Comparison of ENCODE assay signal across 31 mouse cellular contexts in the genomic region with DNA sequence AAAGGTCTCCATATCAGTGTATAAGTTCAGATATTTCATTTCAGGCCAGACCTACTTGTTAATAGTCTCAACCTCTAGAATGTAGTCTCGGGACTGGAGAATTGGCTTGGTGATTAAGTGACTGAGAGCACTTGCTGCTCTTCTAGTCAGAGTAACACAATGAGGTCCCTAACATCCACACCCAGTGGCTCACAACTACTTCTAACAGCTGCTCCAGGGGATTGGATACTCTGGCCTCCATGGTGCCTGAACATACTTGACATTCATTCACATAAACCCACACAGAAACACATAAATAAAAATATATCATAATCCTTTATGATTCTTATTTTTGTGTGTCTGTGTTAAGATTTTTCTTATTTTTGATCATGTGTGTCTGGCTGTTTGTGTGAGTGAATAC. TPM values are rescaled to one million over a fixed set of nuclear protein-coding genes. Genes with fewer than 3 reads are reported as not detected.
DNase-seq lines count a peak whose midpoint lies in the region; ATAC-seq and TF ChIP-seq lines count a peak whose summit lies in the region.
"Had no signal": no experiment of that assay in that cellular context is flagged by ENCODE, and none has a peak within 500 bp of the region (broad histone marks: within the 10 kb centered on the region; RNA-seq: fewer than 3 reads in every experiment).

No protein-coding gene starts in this region.

- H3K27ac ChIP-seq in heart, adult 2 months = peak overlapping the region; percentile 36; the same call in 1 of the 2 replicates
- H3K27ac ChIP-seq in kidney, embryonic 16.5 days (ENCODE audit: low read length) = peak overlapping the region; percentile 43; the same call in 1 of the 2 replicates
- H3K27ac ChIP-seq: embryonic facial prominence, embryonic 12.5 days; embryonic facial prominence, embryonic 15.5 days; hindbrain, embryonic 14.5 days; hindbrain, postnatal 0 days had no signal

- no peak overlapping the region for H3K4me2 ChIP-seq in kidney, embryonic 16.5 days (replicated peaks; ENCODE audit: low read depth, low read length)
- H3K4me2 ChIP-seq: embryonic facial prominence, embryonic 12.5 days; embryonic facial prominence, embryonic 15.5 days; hindbrain, embryonic 14.5 days had no signal

- peaks cover 26% of the 10 kb centered on the region for H3K4me1 ChIP-seq in heart, adult 2 months (ENCODE audit: control insufficient read depth, insufficient read depth, low read length)
- H3K4me1 ChIP-seq in kidney, embryonic 16.5 days (ENCODE audit: insufficient read depth, low read length) = peaks cover 26% of the 10 kb centered on the region

- TF ChIP-seq CTCF in heart, adult 2 months (IDR thresholded peaks at IDR 0.05) = no peak
- TF ChIP-seq CTCF in C2C12 (IDR thresholded peaks at IDR 0.05; ENCODE audit: control insufficient read depth, insufficient read depth, insufficient read length) = no peak

- no peak for TF ChIP-seq POLR2A in heart, adult 2 months (IDR thresholded peaks at IDR 0.05; ENCODE audit: insufficient read depth, low read depth, low read length)

- H3K79me3 ChIP-seq in C2C12 (ENCODE audit: low read depth) = peaks cover 97% of the 10 kb centered on the region

- no peak overlapping the region for H3ac ChIP-seq in C2C12 (ENCODE audit: control insufficient read depth, insufficient read length, low read depth)

- ATAC-seq in kidney, embryonic 16.5 days (ENCODE audit: low FRiP score, low TSS enrichment) = no peak
- ATAC-seq: forebrain, embryonic 14.5 days; hindbrain, postnatal 0 days; inflammation-experienced regulatory T-cells, adult 6 months had no signal

- no peak for DNase-seq in heart, adult 2 months
- DNase-seq in heart, postnatal 10 days = no peak
- no peak for DNase-seq in kidney, adult 11 months
- DNase-seq in left cerebral cortex, postnatal 36 days (ENCODE audit: low spot score in 2 of 2) = no peak
- DNase-seq: adrenal gland, postnatal 14 days; cerebellum, adult 11 months; cerebellum, adult 2 months; cerebellum, adult 9-11 months; gastrocnemius, postnatal 25 days had no signal

- no peaks in the 10 kb centered on the region for H3K9me3 ChIP-seq in kidney, embryonic 16.5 days (ENCODE audit: low read length)
- H3K9me3 ChIP-seq: embryonic facial prominence, embryonic 12.5 days; embryonic facial prominence, embryonic 15.5 days; G1E had no signal

- H3K9ac ChIP-seq in heart, adult 2 months (ENCODE audit: low read depth, low read length) = no peak overlapping the region
- H3K9ac ChIP-seq in kidney, embryonic 16.5 days (replicated peaks; ENCODE audit: low read length) = no peak overlapping the region
- H3K9ac ChIP-seq: embryonic facial prominence, embryonic 12.5 days; embryonic facial prominence, embryonic 15.5 days; hindbrain, embryonic 14.5 days had no signal

- no peaks in the 10 kb centered on the region for H3K27me3 ChIP-seq in heart, adult 2 months (ENCODE audit: control insufficient read depth, insufficient read depth, low read length)
- H3K27me3 ChIP-seq in kidney, embryonic 16.5 days (ENCODE audit: insufficient read depth, low read length) = no peaks in the 10 kb centered on the region
- no peaks in the 10 kb centered on the region for H3K27me3 ChIP-seq in C2C12 (ENCODE audit: control insufficient read depth, insufficient read depth, insufficient read length)
- H3K27me3 ChIP-seq: CH12.LX; embryonic facial prominence, embryonic 12.5 days; embryonic facial prominence, embryonic 15.5 days had no signal

- peaks cover 6% of the 10 kb centered on the region for H3K79me2 ChIP-seq in heart, adult 2 months (replicated peaks; ENCODE audit: control insufficient read depth, insufficient read depth, low read length)
- peaks cover 100% of the 10 kb centered on the region for H3K79me2 ChIP-seq in C2C12 (ENCODE audit: control insufficient read depth, insufficient read depth)

- WGBS in heart, adult 2 months = 19% methylated on average over 1 of the region's 1 CpGs
- 80% methylated on average over 1 of the region's 1 CpGs for WGBS in kidney, embryonic 16.5 days

- intact Hi-C loops in heart, adult 2 months (cut with DNase I) = loop anchor here (2.0 kb wide), 1 partner anchor 36 kb away; no protein-coding TSS in a partner anchor
- intact Hi-C loops in heart, postnatal 10 days (cut with DNase I) = loop anchor here (2.0 kb wide), 2 partner anchors 26 to 36 kb away; no protein-coding TSS in a partner anchor
- intact Hi-C loops in left cerebral cortex, postnatal 36 days (cut with DNase I) = no loop called here

- TF ChIP-seq EP300 in heart, adult 2 months (IDR thresholded peaks at IDR 0.05; ENCODE audit: insufficient read depth, low read depth, low read length) = no peak

- H3K36me3 ChIP-seq in heart, adult 2 months (ENCODE audit: control insufficient read depth, insufficient read depth, low read length) = peaks cover 62% of the 10 kb centered on the region
- no peaks in the 10 kb centered on the region for H3K36me3 ChIP-seq in kidney, embryonic 16.5 days (ENCODE audit: insufficient read depth, low read length)
- peaks cover 14% of the 10 kb centered on the region for H3K36me3 ChIP-seq in C2C12 (ENCODE audit: control insufficient read depth, insufficient read depth)
- H3K36me3 ChIP-seq: embryonic facial prominence, embryonic 12.5 days; embryonic facial prominence, embryonic 15.5 days had no signal

- H3K4me3 ChIP-seq in heart, adult 2 months = no peak overlapping the region
- H3K4me3 ChIP-seq in kidney, embryonic 16.5 days (ENCODE audit: low read length) = no peak overlapping the region
- H3K4me3 ChIP-seq in C2C12 (ENCODE audit: insufficient read depth, poor library complexity, severe bottlenecking) = no peak overlapping the region
- H3K4me3 ChIP-seq: embryonic facial prominence, embryonic 12.5 days; embryonic facial prominence, embryonic 15.5 days had no signal

TF ChIP-seq in C2C12, 6 proteins besides CTCF, POLR2A, EP300 and RAD21:
- no peak for TF ChIP-seq CEBPB (IDR thresholded peaks at IDR 0.05; ENCODE audit: low read depth)
- TF ChIP-seq MYOD1 (IDR thresholded peaks at IDR 0.05; ENCODE audit: control insufficient read depth, insufficient read length, low read depth) = peak; percentile 64
TF ChIP-seq in C2C12: peak in this region for 1.

RNA-seq across cellular contexts. Expression of a gene that starts 27.4 kb away (rescaled TPM):
- not detected for total RNA-seq in heart, adult 2 months (2021)
- polyA plus RNA-seq in heart, adult 2 months (2012; rRNA removed) = not detected in 2 replicates
- not detected for total RNA-seq in heart, postnatal 10 days (2021)
- 0.35 TPM in 1 of 2 replicates, not detected in the other for polyA plus RNA-seq in kidney, embryonic 16.5 days (2015; fragmentation: Nextera tagmentation; extraction: Ambion mirVana)
- polyA plus RNA-seq in C2C12 (2012; fragmentation: generic; extraction: Trizol) = not detected
- not detected for total RNA-seq in left cerebral cortex, postnatal 36 days (2021)
- total RNA-seq: adrenal gland, adult 2 months; adrenal gland, postnatal 14 days; adrenal gland, postnatal 4 days; common myeloid progenitor, adult 5-6 weeks; G1E; gastrocnemius, adult 8-10 months; gastrocnemius, postnatal 25 days; heart, adult 18-20 months; heart, postnatal 14 days; heart, postnatal 4 days; hindbrain, postnatal 0 days had no signal
- polyA plus RNA-seq: heart, embryonic 14.5 days; inflammation-experienced regulatory T-cells, adult 6 months had no signal

RNA-seq across cellular contexts. Expression of a gene that starts 27.7 kb away (rescaled TPM):
- 10 to 100 TPM; 83.4 to 92.7 TPM for total RNA-seq in heart, adult 2 months (2021)
- 89.8 and 112 TPM in 2 replicates for polyA plus RNA-seq in heart, adult 2 months (2012; rRNA removed)
- total RNA-seq in heart, postnatal 10 days (2021) = 100 to 1,000 TPM; 162 to 171 TPM
- 42.3 and 48.4 TPM in 2 replicates for polyA plus RNA-seq in kidney, embryonic 16.5 days (2015; fragmentation: Nextera tagmentation; extraction: Ambion mirVana)
- polyA plus RNA-seq in C2C12 (2012; fragmentation: generic; extraction: Trizol) = 358 TPM
- total RNA-seq in left cerebral cortex, postnatal 36 days (2021) = 100 to 1,000 TPM in 1 of 2 experiments, 10 to 100 TPM in 1; 99.7 to 112 TPM

RNA-seq across cellular contexts. Expression of a gene that starts 48.8 kb away (rescaled TPM):
- total RNA-seq in heart, adult 2 months (2021) = not detected
- not detected in 2 replicates for polyA plus RNA-seq in heart, adult 2 months (2012; rRNA removed)
- total RNA-seq in heart, postnatal 10 days (2021) = not detected
- not detected in 2 replicates for polyA plus RNA-seq in kidney, embryonic 16.5 days (2015; fragmentation: Nextera tagmentation; extraction: Ambion mirVana)
- not detected for polyA plus RNA-seq in C2C12 (2012; fragmentation: generic; extraction: Trizol)
- not detected for total RNA-seq in left cerebral cortex, postnatal 36 days (2021)
- total RNA-seq: adrenal gland, adult 2 months; adrenal gland, postnatal 14 days; adrenal gland, postnatal 4 days; CH12.LX; common myeloid progenitor, adult 5-6 weeks; G1E; gastrocnemius, adult 8-10 months; gastrocnemius, postnatal 25 days; heart, adult 18-20 months; heart, postnatal 14 days; heart, postnatal 4 days; hindbrain, postnatal 0 days had no signal
- polyA plus RNA-seq: adrenal gland, adult 2 months; cerebellum, adult 2 months; embryonic facial prominence, embryonic 12.5 days; embryonic facial prominence, embryonic 15.5 days; forebrain, embryonic 11.5 days; forebrain, embryonic 14.5 days; G1E; gonadal fat pad, adult 2 months; heart, embryonic 11.5 days; heart, embryonic 14.5 days; hindbrain, embryonic 11.5 days; hindbrain, embryonic 14.5 days; hindbrain, postnatal 0 days; inflammation-experienced regulatory T-cells, adult 6 months had no signal
